Mouse (Mus musculus) liver, postnatal 0 days (tissue): ENCODE results near the gene Dnajc16. TPM values are rescaled to one million over a fixed set of nuclear protein-coding genes. Genes with fewer than 3 reads are reported as not detected.

ENCODE experiments used
- ATAC-seq: fragments of 200-750 bp; cut with Nextera tagmentation; 2 replicates; pipeline ENCODE4 v1.8.0; 2017; ENCODE audit warnings: mild to moderate bottlenecking, moderate library complexity
- DNase-seq: peaks from one replicate; pipeline ENCODE4 v3.0.0-alpha.2; 2016
- H3K27ac ChIP-seq: fragments of 300-500 bp; sonication (generic); 2 replicates; pipeline ENCODE4 v1.5.1; 2014; ENCODE audit warnings: antibody characterized with exemption, moderate library complexity, mild to moderate bottlenecking, low read depth
- H3K27me3 ChIP-seq: fragments of 300-500 bp; sonication (generic); 2 replicates; pipeline ENCODE4 v1.6.1; 2014; ENCODE audit warnings: low read length, control low read depth, mixed read lengths; ENCODE audit not compliant: insufficient read depth
- H3K36me3 ChIP-seq: fragments of 300-500 bp; sonication (generic); replicated peaks from 2 replicates; pipeline ENCODE4 v1.6.1; 2014; ENCODE audit warnings: mild to moderate bottlenecking, control low read depth, low read length, moderate library complexity, mixed read lengths; ENCODE audit not compliant: insufficient read depth
- H3K4me1 ChIP-seq: fragments of 300-500 bp; sonication (generic); 2 replicates; pipeline ENCODE4 v1.6.1; 2014; ENCODE audit warnings: antibody characterized with exemption, mild to moderate bottlenecking, control low read depth; ENCODE audit not compliant: insufficient read depth
- H3K4me2 ChIP-seq: fragments of 300-500 bp; sonication (generic); 2 replicates; pipeline ENCODE4 v1.6.1; 2014; ENCODE audit warnings: low read depth, mild to moderate bottlenecking, low read length, moderate library complexity, mixed read lengths
- H3K4me3 ChIP-seq: fragments of 300-500 bp; sonication (generic); 2 replicates; pipeline ENCODE4 v1.5.1; 2014; ENCODE audit warnings: low read depth, low read length
- H3K9ac ChIP-seq: fragments of 300-500 bp; sonication (generic); replicated peaks from 2 replicates; pipeline ENCODE4 v1.6.1; 2014; ENCODE audit warnings: mild to moderate bottlenecking, moderate library complexity
- H3K9me3 ChIP-seq: fragments of 300-500 bp; sonication (generic); 2 replicates; pipeline ENCODE4 v1.6.1; 2016; ENCODE audit warnings: mild to moderate bottlenecking, control low read depth, low read length, mixed read lengths
- CTCF ChIP-seq: sonication (generic); IDR thresholded peaks from 2 replicates; pipeline ENCODE4 v1.5.1; 2016; ENCODE audit warnings: antibody characterized with exemption, low read depth
- EP300 ChIP-seq: IDR thresholded peaks from 2 replicates; pipeline ENCODE4 v1.6.1; 2016; ENCODE audit warnings: antibody characterized with exemption, low read depth, mild to moderate bottlenecking
- WGBS: fragments of 180-500 bp; shearing (Covaris S2); extraction: QIAGEN DNeasy Blood & Tissue Kit; methylation state at CpG from one replicate; pipeline ENCODE4 v1.1.7; 2014; ENCODE audit not compliant: insufficient replicate concordance; 5-methylcytosine and 5-hydroxymethylcytosine counted together
- polyA plus RNA-seq: library from polyadenylated mRNA; unstranded; fragments of >200 nt; fragmentation: Nextera tagmentation; extraction: Ambion mirVana; gene quantifications from 2 replicates; pipeline ENCODE4 v1.2.1, GENCODE M21; 2015

The Dnajc16 gene
- polyA plus RNA-seq, 1 experiment from 2014 or later = 2.7 TPM

DNA sequence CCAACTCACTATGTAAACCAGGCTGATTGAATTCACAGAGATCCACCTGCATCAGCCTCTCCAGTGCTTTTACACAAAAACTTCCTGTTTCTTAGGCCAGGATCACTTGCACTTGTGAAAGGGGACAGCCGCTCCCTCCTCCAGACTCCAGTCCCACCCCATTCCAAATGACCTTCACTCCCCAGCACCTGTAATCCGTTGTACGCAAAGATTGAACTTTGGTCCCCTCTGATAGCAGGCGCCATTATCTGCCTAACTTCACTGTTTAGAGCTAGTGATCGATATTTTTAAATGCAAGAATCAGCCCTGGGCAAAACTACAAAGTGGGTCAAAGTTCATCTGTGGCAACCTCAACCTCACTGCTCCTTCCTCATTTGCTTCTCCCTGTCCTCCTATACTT lies 59.0 kb downstream of the Dnajc16 start:
- no peaks in the 10 kb centered on the region for H3K27me3 ChIP-seq
- no peak overlapping the region for H3K4me3 ChIP-seq
- no peak overlapping the region for H3K4me2 ChIP-seq
- H3K4me1 ChIP-seq = peaks cover 32% of the 10 kb centered on the region
- peak overlapping the region; percentile 92 for H3K27ac ChIP-seq
- TF ChIP-seq EP300 (peak; percentile 88), CTCF (no peak)
- no peaks in the 10 kb centered on the region for H3K9me3 ChIP-seq
- 50% methylated on average over 5 of the region's 5 CpGs for WGBS
- ATAC-seq (peak; percentile 80), DNase-seq (peak; percentile 44)
- no peak overlapping the region for H3K9ac ChIP-seq
- no peaks in the 10 kb centered on the region for H3K36me3 ChIP-seq

DNA sequence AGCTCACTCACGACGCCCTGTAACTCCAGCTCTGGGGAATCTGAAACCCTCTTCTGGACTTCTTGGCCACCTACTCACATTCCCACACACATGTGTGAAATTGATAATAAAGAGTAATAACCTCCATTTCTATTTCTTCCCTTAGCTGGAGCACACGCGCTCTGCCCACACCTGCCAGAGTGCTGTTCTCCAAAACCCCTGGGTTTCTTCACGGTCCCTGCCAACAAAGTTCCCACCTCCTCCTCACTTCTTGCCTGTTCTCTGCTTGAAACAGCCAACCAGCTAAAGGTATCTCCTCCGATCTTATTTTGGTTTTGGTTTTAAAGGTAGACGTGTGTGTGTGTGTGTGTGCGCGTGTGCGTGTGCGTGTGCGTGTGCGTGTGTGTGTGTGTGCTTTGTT lies 60.3 kb downstream of the Dnajc16 start:
- peak overlapping the region; percentile 92 for H3K27ac ChIP-seq
- ATAC-seq (no peak), DNase-seq (no peak)
- no peak overlapping the region for H3K4me2 ChIP-seq
- H3K4me1 ChIP-seq = peaks cover 35% of the 10 kb centered on the region
- H3K9me3 ChIP-seq = no peaks in the 10 kb centered on the region
- no peak overlapping the region for H3K9ac ChIP-seq
- TF ChIP-seq CTCF (no peak), EP300 (no peak)
- 83% methylated on average over 13 of the region's 13 CpGs for WGBS
- H3K4me3 ChIP-seq = no peak overlapping the region
- H3K27me3 ChIP-seq = no peaks in the 10 kb centered on the region
- no peaks in the 10 kb centered on the region for H3K36me3 ChIP-seq

DNA sequence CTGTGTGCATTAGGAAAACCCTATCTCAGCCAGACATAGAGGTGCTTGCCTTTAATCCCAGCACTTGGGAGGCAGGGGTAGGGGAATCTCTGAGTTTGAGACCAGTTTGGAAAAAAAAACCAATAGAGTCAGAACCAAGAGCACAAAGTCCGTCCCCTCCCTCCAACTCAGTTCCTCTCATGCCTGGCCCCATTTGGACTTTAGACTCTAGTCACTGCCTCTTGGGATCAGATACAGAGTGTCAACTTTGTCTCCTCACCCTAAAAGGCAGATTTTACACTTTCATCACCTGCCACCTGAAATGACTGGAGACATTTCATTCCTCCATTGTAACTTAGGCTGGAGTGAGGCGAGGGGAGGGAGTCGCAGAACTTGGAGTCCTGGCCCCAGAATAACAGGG lies 61.5 kb downstream of the Dnajc16 start:
- Histone ChIP-seq H3K4me1 (peaks cover 37% of the 10 kb centered on the region), H3K9me3 (no peaks in the 10 kb centered on the region), H3K4me3 (no peak overlapping the region), H3K4me2 (0 out of 2 replicates have a peak overlapping the region, but pooled peaks have one; percentile 1), H3K27ac (peak overlapping the region; percentile 92), H3K9ac (no peak overlapping the region), H3K27me3 (no peaks in the 10 kb centered on the region), H3K36me3 (no peaks in the 10 kb centered on the region)
- TF ChIP-seq EP300 = peak; percentile 57; the same call in 1 of the 2 replicates
- TF ChIP-seq CTCF = no peak
- DNase-seq = peak; percentile 33
- ATAC-seq = peak; percentile 68
- 66% methylated on average over 3 of the region's 3 CpGs for WGBS

DNA sequence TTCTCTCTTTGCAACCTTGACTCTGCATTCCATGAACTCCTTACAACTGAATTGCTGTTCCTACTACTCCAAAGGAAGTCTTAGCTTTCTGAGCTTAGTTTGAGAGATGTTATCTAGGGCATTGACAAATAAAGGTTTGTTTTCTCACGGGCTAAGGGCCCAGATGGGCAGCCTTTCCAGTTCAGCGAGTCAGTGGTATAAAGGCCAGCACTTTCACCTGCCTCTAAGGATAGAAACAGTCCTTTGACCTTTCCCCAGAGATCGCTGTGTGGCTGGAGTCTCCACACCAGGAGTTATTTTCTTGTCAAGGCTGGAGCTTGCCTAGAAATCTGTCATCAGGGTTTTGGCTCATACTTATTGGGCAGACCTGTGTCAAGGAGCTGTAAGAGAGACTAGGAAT lies 65.0 kb downstream of the Dnajc16 start:
- no peak for DNase-seq
- no peak for ATAC-seq
- no peak overlapping the region for H3K9ac ChIP-seq
- WGBS = 48% methylated on average over 3 of the region's 3 CpGs
- no peak overlapping the region for H3K4me2 ChIP-seq
- H3K4me3 ChIP-seq = no peak overlapping the region
- TF ChIP-seq EP300 (0 out of 2 replicates have a peak, but pooled peaks have one; percentile 13), CTCF (no peak)
- H3K9me3 ChIP-seq = no peaks in the 10 kb centered on the region
- peak overlapping the region; percentile 58 for H3K27ac ChIP-seq
- H3K36me3 ChIP-seq = no peaks in the 10 kb centered on the region
- no peaks in the 10 kb centered on the region for H3K27me3 ChIP-seq
- peaks cover 42% of the 10 kb centered on the region for H3K4me1 ChIP-seq

DNA sequence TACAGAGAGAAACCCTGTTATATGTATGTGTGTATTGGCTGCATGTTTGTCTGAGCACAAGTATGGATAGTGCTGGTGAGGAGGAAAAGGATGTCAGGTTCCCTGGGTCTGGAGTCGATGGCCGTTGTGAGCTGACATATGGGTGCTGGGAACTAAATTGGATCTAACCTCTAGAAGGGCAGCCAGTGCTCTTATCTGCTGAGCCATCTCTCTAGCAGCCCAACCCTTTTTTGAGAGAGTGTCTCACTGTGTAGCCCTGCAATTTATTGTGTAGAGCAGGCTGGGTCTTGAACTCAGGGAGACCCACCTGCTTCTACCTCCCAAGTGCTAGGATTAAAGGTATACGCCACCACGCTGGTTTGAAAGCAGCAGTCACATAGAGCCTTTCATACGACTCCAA lies 65.5 kb downstream of the Dnajc16 start:
- DNase-seq (no peak), ATAC-seq (no peak)
- WGBS = 68% methylated on average over 5 of the region's 5 CpGs
- Histone ChIP-seq H3K4me1 (peaks cover 44% of the 10 kb centered on the region), H3K4me2 (no peak overlapping the region), H3K36me3 (peaks cover 3% of the 10 kb centered on the region), H3K27ac (peak overlapping the region; percentile 58), H3K9ac (no peak overlapping the region), H3K4me3 (no peak overlapping the region), H3K9me3 (no peaks in the 10 kb centered on the region), H3K27me3 (no peaks in the 10 kb centered on the region)
- TF ChIP-seq EP300 (no peak), CTCF (no peak)

DNA sequence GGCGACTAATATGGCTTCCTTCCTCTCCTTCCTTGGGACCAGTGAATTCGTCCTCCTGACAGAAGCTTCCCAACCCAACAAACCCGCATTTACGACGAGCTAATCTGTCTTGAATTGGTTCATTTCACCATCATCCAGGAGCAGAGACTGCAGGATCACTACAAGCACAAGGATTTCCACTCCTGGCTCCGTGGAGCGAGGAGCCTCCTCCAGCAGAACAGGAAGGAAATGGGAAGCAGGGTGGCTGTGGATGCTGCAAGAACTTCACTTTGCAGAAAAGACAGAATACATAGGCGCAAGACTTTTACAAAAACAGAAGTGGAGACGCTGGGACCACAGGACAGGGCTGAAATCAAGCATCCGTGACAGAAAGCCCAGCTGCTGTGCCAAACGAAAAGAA lies 66.1 kb downstream of the Dnajc16 start:
- Histone ChIP-seq H3K4me2 (peak overlapping the region; percentile 92), H3K9me3 (no peaks in the 10 kb centered on the region), H3K4me3 (no peak overlapping the region), H3K36me3 (peaks cover 8% of the 10 kb centered on the region), H3K27ac (peak overlapping the region; percentile 58), H3K9ac (0 out of 2 replicates have a peak overlapping the region, but pooled peaks have one; percentile 35), H3K4me1 (peaks cover 45% of the 10 kb centered on the region), H3K27me3 (no peaks in the 10 kb centered on the region)
- DNase-seq (no peak), ATAC-seq (no peak)
- WGBS = 44% methylated on average over 11 of the region's 11 CpGs
- TF ChIP-seq CTCF (no peak), EP300 (no peak)

DNA sequence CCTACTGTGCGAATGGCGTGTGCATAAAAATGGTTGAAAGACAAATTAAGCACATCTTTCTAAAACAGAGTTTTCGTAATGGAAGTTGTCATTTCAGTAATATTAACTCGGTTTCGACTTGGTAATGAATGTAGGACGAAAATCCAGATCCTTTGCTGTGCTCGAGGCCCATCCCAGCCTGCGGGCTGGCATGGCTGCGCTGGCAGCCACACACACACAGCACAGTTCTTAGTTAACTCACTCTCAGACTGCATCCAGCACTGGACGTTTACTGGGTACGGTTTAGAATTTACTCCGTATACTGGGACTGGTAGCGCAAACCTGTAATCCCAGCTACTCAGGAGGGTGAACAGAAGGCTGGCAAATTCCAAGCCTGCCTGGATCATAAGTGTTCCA lies 67.1 kb downstream of the Dnajc16 start:
- Histone ChIP-seq H3K4me3 (peak overlapping the region; percentile 97), H3K27ac (peak overlapping the region; percentile 100), H3K4me1 (peaks cover 48% of the 10 kb centered on the region), H3K9me3 (no peaks in the 10 kb centered on the region), H3K36me3 (peaks cover 8% of the 10 kb centered on the region), H3K9ac (peak overlapping the region; percentile 97), H3K4me2 (peak overlapping the region; percentile 92), H3K27me3 (no peaks in the 10 kb centered on the region)
- no peak for DNase-seq
- peak; percentile 21; the same call in 1 of the 2 replicates for ATAC-seq
- WGBS = 8% methylated on average over 13 of the region's 13 CpGs
- TF ChIP-seq EP300 (no peak), CTCF (no peak)
